Mouse (Mus musculus) forebrain, embryonic 14.5 days (tissue): ENCODE data around the gene Slc25a44. TPM values are rescaled to one million over a fixed set of nuclear protein-coding genes. Genes with fewer than 3 reads are reported as not detected.

Experiments
- ATAC-seq: fragments of 200-750 bp; cut with Nextera tagmentation; 2 replicates; pipeline ENCODE4 v1.8.0; 2017; ENCODE audit warnings: mild to moderate bottlenecking, moderate library complexity
- DNase-seq: peaks from one replicate; pipeline ENCODE4 v3.0.0-alpha.2; 2015; ENCODE audit warnings: low spot score
- H3K27ac ChIP-seq: fragments of 300-500 bp; sonication (generic); 2 replicates; pipeline ENCODE4 v1.5.1; 2014; ENCODE audit warnings: low read depth, mild to moderate bottlenecking, control low read depth, low read length, moderate library complexity
- H3K27me3 ChIP-seq: fragments of 300-500 bp; sonication (generic); replicated peaks from 2 replicates; pipeline ENCODE4 v1.6.1; 2014; ENCODE audit warnings: low read length, control low read depth, mixed read lengths; ENCODE audit not compliant: control insufficient read depth, insufficient read depth
- H3K36me3 ChIP-seq: fragments of 300-500 bp; sonication (generic); 2 replicates; pipeline ENCODE4 v1.6.1; 2014; ENCODE audit warnings: low read length, control low read depth; ENCODE audit not compliant: control insufficient read depth, insufficient read depth
- H3K4me1 ChIP-seq: fragments of 300-500 bp; sonication (generic); 2 replicates; pipeline ENCODE4 v1.6.1; 2014; ENCODE audit warnings: antibody characterized with exemption, low read length, control low read depth; ENCODE audit not compliant: control insufficient read depth, insufficient read depth
- H3K4me2 ChIP-seq: fragments of 300-500 bp; sonication (generic); 2 replicates; pipeline ENCODE4 v1.6.1; 2014; ENCODE audit warnings: mild to moderate bottlenecking, control low read depth, low read length
- H3K4me3 ChIP-seq: fragments of 300-500 bp; sonication (generic); 2 replicates; pipeline ENCODE4 v1.5.1; 2014; ENCODE audit warnings: low read depth, low read length, control low read depth
- H3K9ac ChIP-seq: fragments of 300-500 bp; sonication (generic); 2 replicates; pipeline ENCODE4 v1.6.1; 2014; ENCODE audit warnings: mild to moderate bottlenecking, low read length, control low read depth, moderate library complexity
- H3K9me3 ChIP-seq: fragments of 300-500 bp; sonication (generic); replicated peaks from 2 replicates; pipeline ENCODE4 v1.6.1; 2016; ENCODE audit warnings: low read length, control low read depth, mixed read lengths; ENCODE audit not compliant: control insufficient read depth
- WGBS: fragments of 180-500 bp; shearing (Covaris S2); extraction: QIAGEN DNeasy Blood & Tissue Kit; methylation state at CpG from one replicate; pipeline ENCODE4 v1.1.7; 2014; 5-methylcytosine and 5-hydroxymethylcytosine counted together
- polyA plus RNA-seq: library from polyadenylated mRNA; unstranded; fragments of >200 nt; fragmentation: Nextera tagmentation; extraction: Ambion mirVana; gene quantifications from 2 replicates; pipeline ENCODE4 v1.2.1, GENCODE M21; 2014

Slc25a44 gene
- polyA plus RNA-seq, 1 experiment from 2014 or later, result 30.8 TPM

GRCm38 (mm10) chr3:88460983-88461696 is 36.2 kb upstream of the Slc25a44 start, which contains the start of gene Sema4a:
Gene Sema4a, minus strand, starts transcription at chr3:88461182.
- no peak for DNase-seq
- H3K4me3 ChIP-seq, result no peak within 1 kb of the TSS
- no peaks in the 10 kb centered on the region for H3K9me3 ChIP-seq
- no peak within 1 kb of the TSS for H3K27ac ChIP-seq
- 29% methylated on average over 12 of the region's 12 CpGs for WGBS
- no peak within 1 kb of the TSS for H3K9ac ChIP-seq
- peaks cover 4% of the 10 kb centered on the region; the same call in 1 of the 2 replicates for H3K4me1 ChIP-seq
- no peak within 1 kb of the TSS for H3K4me2 ChIP-seq
- ATAC-seq, result no peak
- no peaks in the 10 kb centered on the region for H3K27me3 ChIP-seq
- H3K36me3 ChIP-seq, result no peaks in the 10 kb centered on the region

- DNase-seq (no peak), ATAC-seq (no peak)
- Histone ChIP-seq H3K27ac (no peak overlapping the region), H3K4me1 (peaks cover 4% of the 10 kb centered on the region; the same call in 1 of the 2 replicates), H3K27me3 (no peaks in the 10 kb centered on the region), H3K36me3 (no peaks in the 10 kb centered on the region), H3K9ac (no peak overlapping the region), H3K4me3 (no peak overlapping the region), H3K4me2 (no peak overlapping the region), H3K9me3 (no peaks in the 10 kb centered on the region)
- 82% methylated on average over 5 of the region's 5 CpGs for WGBS
Measured at GRCm38 (mm10) chr3:88460029-88460428, 35.1 kb upstream of the Slc25a44 start.

DNA sequence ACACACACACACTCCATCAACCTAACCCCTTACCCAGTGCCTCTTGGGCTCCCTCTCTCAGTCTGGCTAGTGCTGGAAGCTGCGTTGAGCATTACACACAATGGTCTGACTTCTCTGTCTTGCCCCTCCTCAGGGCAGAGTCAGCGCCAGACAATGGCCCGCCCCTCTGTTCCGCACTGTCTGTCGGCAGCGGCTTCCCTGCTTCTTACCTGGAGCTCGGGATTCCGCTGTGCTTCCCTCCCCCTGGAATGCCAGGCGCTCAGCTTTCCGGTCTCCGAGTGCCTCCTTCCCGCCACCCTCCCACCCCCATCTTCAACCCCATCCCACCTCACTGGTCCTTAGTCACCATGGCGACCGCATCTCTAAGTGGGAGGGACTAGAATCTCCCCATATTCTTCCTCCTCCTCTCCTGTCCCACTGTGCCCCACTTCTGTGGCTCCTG is 33.9 kb upstream of the Slc25a44 start:
- peak; percentile 81 for ATAC-seq
- WGBS, result 1% methylated on average over 14 of the region's 14 CpGs

GRCm38 (mm10) chr3:88456746-88457532 is 32.0 kb upstream of the Slc25a44 start:
- H3K9ac ChIP-seq, result peak overlapping the region; percentile 69
- H3K4me3 ChIP-seq, result peak overlapping the region; percentile 41; the same call in 1 of the 2 replicates
- H3K27me3 ChIP-seq, result no peaks in the 10 kb centered on the region
- DNase-seq, result no peak
- peak overlapping the region; percentile 14; the same call in 1 of the 2 replicates for H3K27ac ChIP-seq
- no peak for ATAC-seq
- WGBS, result 73% methylated on average over 7 of the region's 7 CpGs
- H3K4me2 ChIP-seq, result peak overlapping the region; percentile 57
- H3K4me1 ChIP-seq, result peaks cover 4% of the 10 kb centered on the region; the same call in 1 of the 2 replicates
- H3K36me3 ChIP-seq, result peaks cover 10% of the 10 kb centered on the region
- H3K9me3 ChIP-seq, result no peaks in the 10 kb centered on the region

More for the DNA sequence above, 33.9 kb upstream of the Slc25a44 start:
- no peaks in the 10 kb centered on the region for H3K36me3 ChIP-seq
- H3K9me3 ChIP-seq, result no peaks in the 10 kb centered on the region
- H3K4me1 ChIP-seq, result peaks cover 4% of the 10 kb centered on the region; the same call in 1 of the 2 replicates
- H3K27ac ChIP-seq, result peak overlapping the region; percentile 66
- H3K4me3 ChIP-seq, result peak overlapping the region; percentile 41
- no peaks in the 10 kb centered on the region for H3K27me3 ChIP-seq
- peak overlapping the region; percentile 57 for H3K4me2 ChIP-seq
- peak overlapping the region; percentile 69 for H3K9ac ChIP-seq
- peak; percentile 72 for DNase-seq

DNA sequence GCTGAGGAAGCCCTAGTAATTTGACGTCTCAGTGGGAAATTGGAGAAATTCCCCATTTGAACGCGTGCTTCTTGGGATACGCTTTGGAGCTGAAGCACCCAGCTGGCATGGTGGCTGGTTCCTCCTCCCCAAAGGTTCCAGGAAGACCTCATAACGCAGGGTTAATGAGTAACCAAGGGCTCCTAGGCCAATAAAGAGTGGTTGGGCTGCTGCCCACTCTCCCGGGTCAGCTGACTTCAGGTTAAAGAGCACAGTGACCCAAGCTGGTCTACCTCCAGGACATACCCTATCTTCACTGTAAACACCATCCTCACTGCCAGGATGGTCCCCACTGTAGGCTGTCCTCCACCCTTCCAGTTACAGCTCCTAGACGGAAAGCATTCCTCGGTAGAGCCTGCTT is 31.4 kb upstream of the Slc25a44 start:
- ATAC-seq (no peak), DNase-seq (no peak)
- Histone ChIP-seq H3K36me3 (peaks cover 10% of the 10 kb centered on the region), H3K9me3 (no peaks in the 10 kb centered on the region), H3K27me3 (no peaks in the 10 kb centered on the region), H3K4me1 (peaks cover 4% of the 10 kb centered on the region; the same call in 1 of the 2 replicates), H3K9ac (no peak overlapping the region), H3K27ac (no peak overlapping the region), H3K4me3 (no peak overlapping the region), H3K4me2 (no peak overlapping the region)
- 93% methylated on average over 8 of the region's 8 CpGs for WGBS

DNA sequence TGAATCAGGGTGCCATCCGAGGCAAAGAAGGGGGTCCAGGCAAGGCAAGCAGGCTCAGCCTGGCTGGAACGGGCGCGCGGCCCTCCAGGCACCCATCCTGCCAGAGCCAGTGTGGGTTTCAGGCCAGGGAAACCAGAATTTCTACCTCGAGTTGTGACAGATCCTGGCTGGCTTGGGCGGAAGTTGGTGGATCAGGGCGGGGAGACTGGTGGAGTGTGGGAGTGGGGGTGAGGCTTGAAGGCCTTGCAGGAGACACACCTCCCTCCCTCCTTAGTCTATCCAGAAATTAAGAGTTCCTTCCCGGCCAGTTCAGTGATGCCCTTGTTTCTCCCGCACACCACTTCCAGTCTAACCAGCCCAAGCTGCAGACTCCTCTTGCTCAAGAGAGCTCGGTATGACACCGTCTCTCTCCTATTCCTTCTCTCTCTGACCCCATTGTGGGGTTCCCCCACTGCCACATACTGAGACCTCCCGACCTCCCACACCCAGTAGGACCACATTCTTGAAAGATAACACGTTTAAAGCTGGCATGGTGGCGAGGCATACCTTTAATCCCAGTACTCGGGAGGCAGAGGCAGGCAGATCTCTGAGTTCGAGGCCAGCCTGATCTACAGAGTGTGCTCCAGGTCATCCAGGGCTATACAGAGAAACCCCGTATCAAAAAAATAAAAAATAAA is 30.8 kb upstream of the Slc25a44 start:
- Histone ChIP-seq H3K4me1 (peaks cover 4% of the 10 kb centered on the region; the same call in 1 of the 2 replicates), H3K27me3 (no peaks in the 10 kb centered on the region), H3K9ac (no peak overlapping the region), H3K4me3 (no peak overlapping the region), H3K9me3 (no peaks in the 10 kb centered on the region), H3K36me3 (peaks cover 10% of the 10 kb centered on the region), H3K4me2 (no peak overlapping the region), H3K27ac (no peak overlapping the region)
- WGBS, result 81% methylated on average over 18 of the region's 18 CpGs
- DNase-seq (no peak), ATAC-seq (no peak)

- H3K4me3 ChIP-seq, result no peak overlapping the region
- H3K9ac ChIP-seq, result no peak overlapping the region
- DNase-seq (no peak), ATAC-seq (no peak)
- H3K27ac ChIP-seq, result no peak overlapping the region
- peaks cover 7% of the 10 kb centered on the region; the same call in 1 of the 2 replicates for H3K4me1 ChIP-seq
- no peaks in the 10 kb centered on the region for H3K27me3 ChIP-seq
- H3K9me3 ChIP-seq, result no peaks in the 10 kb centered on the region
- H3K36me3 ChIP-seq, result peaks cover 10% of the 10 kb centered on the region
- 65% methylated on average over 9 of the region's 9 CpGs for WGBS
- H3K4me2 ChIP-seq, result no peak overlapping the region
Measured at GRCm38 (mm10) chr3:88454762-88455587, 30.0 kb upstream of the Slc25a44 start.

DNA sequence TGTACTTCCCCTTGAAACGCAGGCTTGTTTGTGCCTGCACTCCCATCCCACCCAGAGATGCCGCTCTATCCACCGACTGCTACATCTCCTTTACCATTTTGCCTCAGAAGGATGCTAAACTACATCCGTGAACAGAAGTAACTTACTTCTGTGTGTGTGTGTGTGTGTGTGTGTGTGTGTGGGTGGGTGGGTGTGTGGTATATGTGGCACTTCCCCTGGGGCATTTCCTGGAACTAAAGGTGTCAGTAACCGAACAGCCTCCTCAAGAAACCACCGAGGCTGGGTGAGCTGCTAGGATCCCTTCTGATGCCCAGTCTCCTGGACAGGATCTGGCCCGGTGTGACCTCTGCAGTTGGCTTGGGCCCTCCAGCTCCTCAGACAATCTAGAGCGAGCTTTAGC is 29.0 kb upstream of the Slc25a44 start:
- H3K27me3 ChIP-seq, result no peaks in the 10 kb centered on the region
- H3K36me3 ChIP-seq, result peaks cover 14% of the 10 kb centered on the region
- no peak overlapping the region for H3K27ac ChIP-seq
- no peak overlapping the region for H3K4me3 ChIP-seq
- ATAC-seq, result no peak
- H3K9me3 ChIP-seq, result no peaks in the 10 kb centered on the region
- DNase-seq, result no peak
- peaks cover 9% of the 10 kb centered on the region; the same call in 1 of the 2 replicates for H3K4me1 ChIP-seq
- no peak overlapping the region for H3K4me2 ChIP-seq
- 81% methylated on average over 8 of the region's 8 CpGs for WGBS
- H3K9ac ChIP-seq, result no peak overlapping the region
